Mouse (Mus musculus) left cerebral cortex, adult 8-10 months (tissue): ENCODE measurements around the gene Mup21. TPM values are rescaled to one million over a fixed set of nuclear protein-coding genes. Genes with fewer than 3 reads are reported as not detected.
"Not testable (repeated sequence)": the region's sequence is repeated elsewhere in the genome, so short reads cannot be mapped to it uniquely, and the experiment has no call there.

ENCODE experiments used
- DNase-seq, 2 experiments: peaks; one replicate each; pipeline ENCODE4 v3.0.0; 2022; ENCODE audit warnings: low spot score in 2 of 2
- total RNA-seq, 4 experiments: library from RNA; stranded (reverse); gene quantifications; 2 replicates each; pipeline ENCODE4 v1.2.4; 2022

The Mup21 gene
- not detected for total RNA-seq

DNA sequence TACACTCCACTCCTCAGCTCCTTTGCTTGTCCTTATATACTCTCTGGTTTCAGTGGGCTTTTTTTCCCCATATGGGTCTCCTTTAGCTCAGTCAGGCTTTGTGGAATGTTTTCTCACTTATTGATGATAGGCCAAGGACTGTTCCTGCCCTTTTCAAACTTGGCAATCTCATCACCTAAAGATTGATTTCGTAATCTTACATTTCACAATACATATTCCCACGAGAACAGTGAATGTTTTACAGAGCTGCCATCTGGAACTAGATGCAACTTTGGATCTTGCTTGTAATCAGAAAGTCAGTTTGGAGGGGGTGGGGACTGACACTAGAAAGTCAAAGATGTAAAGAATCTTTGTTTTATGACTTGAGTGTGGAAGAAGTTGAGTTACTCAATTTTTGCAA, at the start of gene Mup21:
Gene Mup21 (minus strand): TSS at position 53 of the 400 bp plus-strand sequence.
- no peak for DNase-seq

DNA sequence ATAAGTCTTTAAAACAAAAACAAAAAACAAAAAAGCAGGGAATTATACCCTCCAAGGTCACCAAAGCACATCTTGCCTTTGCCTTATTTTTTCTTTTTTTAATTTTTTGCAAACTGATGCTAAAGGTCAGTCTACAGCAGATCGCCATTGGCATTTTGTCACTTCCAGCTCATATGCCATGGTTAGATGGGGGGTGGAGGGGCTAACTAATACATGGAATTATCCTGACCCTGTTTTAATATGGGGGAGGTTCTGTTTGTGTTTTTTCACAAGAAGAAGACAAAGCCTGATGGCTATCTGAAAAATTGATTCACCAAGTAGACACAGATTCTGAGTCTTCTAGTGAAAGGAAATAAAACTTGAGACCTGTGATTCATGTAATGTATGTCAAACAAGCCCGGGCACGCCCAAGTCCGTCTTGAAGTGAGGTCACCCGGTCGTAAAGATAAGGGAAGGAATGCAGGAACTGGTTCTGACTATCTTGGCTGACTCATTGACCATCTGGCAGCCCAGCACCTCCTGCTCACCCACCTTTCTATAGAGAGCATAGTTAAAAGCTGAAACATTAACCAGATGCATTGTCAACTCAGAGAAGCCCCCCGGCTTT, 49.4 kb upstream of the Mup21 start:
- DNase-seq: no peak

DNA sequence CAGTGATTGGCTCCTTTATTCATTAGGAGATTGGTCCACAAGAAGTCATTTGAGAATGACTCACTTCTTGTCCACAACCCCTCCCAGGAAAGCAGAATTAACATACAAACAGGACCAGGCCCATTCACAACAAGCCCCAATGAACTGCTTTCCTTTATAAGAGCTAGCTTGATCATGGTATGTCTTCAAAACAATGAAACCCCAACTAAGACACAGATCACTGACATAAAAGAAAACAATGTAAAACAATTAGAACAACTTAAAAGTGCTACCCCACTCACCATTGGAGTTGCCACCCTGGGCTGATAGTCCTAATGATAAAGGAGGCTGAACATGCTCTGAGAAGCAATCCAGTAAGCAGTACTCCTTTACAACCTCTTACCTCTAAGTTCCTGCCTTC, 38.1 kb upstream of the Mup21 start:
- DNase-seq: no peak

- no peak for DNase-seq
Observed at GRCm38 (mm10) chr4:62177282-62177681, 26.6 kb upstream of the Mup21 start.

GRCm38 (mm10) chr4:62174471-62174870, 23.8 kb upstream of the Mup21 start:
- DNase-seq: no peak

DNA sequence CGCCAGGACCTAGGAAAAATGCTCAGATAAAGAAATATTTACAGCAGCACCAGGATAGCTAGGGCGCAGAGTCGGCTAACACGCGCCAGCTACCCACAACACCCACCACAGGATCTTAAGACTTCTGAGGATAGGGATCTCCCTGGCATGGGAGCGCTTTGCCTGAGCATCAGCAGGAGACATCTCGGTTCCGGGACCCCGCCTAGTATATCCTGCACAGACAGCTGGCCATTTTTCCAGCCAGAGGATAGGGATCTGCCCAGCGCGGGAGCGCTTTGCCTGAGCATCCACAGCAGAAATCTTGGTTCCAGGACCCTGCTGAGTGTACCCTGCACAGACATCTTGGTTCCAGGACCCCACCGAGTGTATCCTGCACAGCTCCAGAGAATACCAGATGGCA, 17.0 kb upstream of the Mup21 start:
- not testable (repeated sequence) for DNase-seq

- DNase-seq: no peak
Observed at GRCm38 (mm10) chr4:62158401-62158800, 7.7 kb upstream of the Mup21 start.

DNA sequence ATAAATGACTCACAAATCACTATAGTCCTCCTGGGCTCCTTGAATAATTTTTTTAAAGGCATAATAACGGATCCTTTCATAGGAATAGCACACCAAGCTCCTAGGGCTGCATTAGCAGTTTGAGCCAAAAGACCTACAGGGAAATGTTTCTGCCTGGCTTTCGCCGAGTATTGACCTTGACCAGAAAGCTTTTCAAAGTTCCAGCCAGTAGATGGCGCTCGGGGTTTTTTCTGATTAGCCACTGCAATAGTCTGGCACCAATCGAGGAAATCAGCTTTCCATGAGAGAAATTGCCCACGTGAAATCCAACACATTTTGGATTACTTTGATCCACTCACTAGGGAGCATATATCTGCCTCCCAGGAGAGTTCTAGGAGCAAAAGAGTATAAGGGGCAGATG, 17.0 kb downstream of the Mup21 start:
- DNase-seq: peak in 1 of 2 experiments; percentile 24

DNA sequence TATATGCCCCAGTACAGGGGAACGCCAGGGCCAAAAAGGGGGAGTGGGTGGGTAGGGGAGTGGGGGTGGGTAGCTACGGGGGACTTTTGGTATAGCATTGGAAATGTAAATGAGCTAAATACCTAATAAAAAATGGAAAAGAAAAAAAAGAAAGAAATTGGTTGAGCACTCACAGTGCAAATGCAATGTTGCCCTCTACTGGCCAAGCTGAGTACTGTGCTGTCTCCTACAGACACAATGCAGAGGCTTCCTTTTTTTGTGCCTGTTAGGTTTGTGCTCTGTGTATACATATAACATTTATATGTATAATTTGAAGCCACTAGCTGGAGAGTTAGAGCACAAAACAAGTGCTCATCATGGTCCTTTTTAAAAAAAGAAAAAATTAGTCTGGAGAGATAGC, 47.3 kb downstream of the Mup21 start:
- DNase-seq: peak in 1 of 2 experiments; percentile 10

Other genes with a start within 250 kb of the Mup21 start
- gene Mup20, start 96.7 kb downstream of the Mup21 start, total RNA-seq: not detected
- not detected for gene Mup3, start 63.5 kb downstream of the Mup21 start, total RNA-seq
- 10 to 100 TPM; 20.7 to 27.1 (median 25.0) TPM for gene Zfp37, start 80.2 kb upstream of the Mup21 start, total RNA-seq
- gene Slc31a2, start 111.7 kb upstream of the Mup21 start, total RNA-seq: 10 to 100 TPM in 1 of 4 experiments, 1 to 10 TPM in 3; 7.9 to 11.2 (median 9.4) TPM
- 10 to 100 TPM; 34.7 to 40.4 (median 38.3) TPM for gene Fkbp15, start 209.7 kb upstream of the Mup21 start, total RNA-seq
- 10 to 100 TPM; 12.1 to 13.9 (median 13.0) TPM for gene Slc31a1, start 209.9 kb upstream of the Mup21 start, total RNA-seq